Mouse (Mus musculus) frontal cortex, postnatal 25 days (tissue): ENCODE results near the gene Stat6.

Experiments used
- DNase-seq, 2 experiments: peaks; one replicate each; pipeline ENCODE4 v3.0.0; 2022; ENCODE audit warnings: low spot score in 2 of 2

Gene Stat6

GRCm38 (mm10) chr10:127642772-127643552, at the start of gene Stat6:
Gene Stat6 (plus strand): TSS chr10:127642986.
- DNase-seq: no peak

- DNase-seq: no peak
Observed at GRCm38 (mm10) chr10:127594405-127594804, 48.4 kb upstream of the Stat6 start.

- DNase-seq: no peak
Observed at GRCm38 (mm10) chr10:127594930-127595715, 47.7 kb upstream of the Stat6 start.

GRCm38 (mm10) chr10:127596321-127596941, 46.4 kb upstream of the Stat6 start:
- no peak for DNase-seq

- DNase-seq: no peak
Observed at GRCm38 (mm10) chr10:127597311-127597901, 45.4 kb upstream of the Stat6 start.

DNA sequence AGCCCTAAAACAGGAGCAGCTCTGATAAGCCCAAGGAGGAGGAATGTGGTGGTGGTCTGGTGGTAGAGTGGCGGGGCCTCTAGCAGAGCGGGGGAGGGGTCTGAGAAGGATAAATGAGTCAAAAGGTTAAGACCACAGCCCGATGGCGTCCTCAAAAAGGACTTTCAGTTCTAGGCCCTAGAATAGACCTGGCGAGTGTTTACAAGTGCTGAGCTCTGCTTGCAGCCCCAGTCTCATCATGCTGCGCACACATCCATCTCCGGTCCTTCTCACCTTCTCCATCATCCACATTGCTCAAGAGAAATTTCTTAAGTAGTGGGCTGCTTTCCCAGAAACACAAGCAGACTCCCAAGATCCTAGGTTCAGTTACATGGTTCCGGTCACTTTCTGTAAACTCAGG, 44.2 kb upstream of the Stat6 start:
- no peak for DNase-seq

DNA sequence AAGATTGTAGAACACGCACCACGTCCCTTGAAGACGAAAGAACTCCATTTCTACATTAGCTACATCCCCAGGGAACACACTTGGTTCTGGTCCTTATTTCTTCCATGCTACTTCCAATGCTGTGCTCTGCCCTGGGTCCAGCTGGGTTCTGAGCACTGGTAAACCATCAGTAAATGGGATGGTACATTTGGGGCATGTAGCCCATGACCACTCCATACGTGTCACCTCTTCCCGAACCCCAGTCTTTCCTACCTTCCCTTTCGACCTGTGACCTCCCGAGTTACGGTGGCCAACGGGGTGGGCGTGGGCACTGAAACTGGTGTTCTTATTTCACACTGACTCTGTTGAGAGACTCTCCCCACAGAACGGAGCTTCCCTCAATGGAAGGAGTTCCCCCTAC, 43.5 kb upstream of the Stat6 start:
- DNase-seq: no peak

DNA sequence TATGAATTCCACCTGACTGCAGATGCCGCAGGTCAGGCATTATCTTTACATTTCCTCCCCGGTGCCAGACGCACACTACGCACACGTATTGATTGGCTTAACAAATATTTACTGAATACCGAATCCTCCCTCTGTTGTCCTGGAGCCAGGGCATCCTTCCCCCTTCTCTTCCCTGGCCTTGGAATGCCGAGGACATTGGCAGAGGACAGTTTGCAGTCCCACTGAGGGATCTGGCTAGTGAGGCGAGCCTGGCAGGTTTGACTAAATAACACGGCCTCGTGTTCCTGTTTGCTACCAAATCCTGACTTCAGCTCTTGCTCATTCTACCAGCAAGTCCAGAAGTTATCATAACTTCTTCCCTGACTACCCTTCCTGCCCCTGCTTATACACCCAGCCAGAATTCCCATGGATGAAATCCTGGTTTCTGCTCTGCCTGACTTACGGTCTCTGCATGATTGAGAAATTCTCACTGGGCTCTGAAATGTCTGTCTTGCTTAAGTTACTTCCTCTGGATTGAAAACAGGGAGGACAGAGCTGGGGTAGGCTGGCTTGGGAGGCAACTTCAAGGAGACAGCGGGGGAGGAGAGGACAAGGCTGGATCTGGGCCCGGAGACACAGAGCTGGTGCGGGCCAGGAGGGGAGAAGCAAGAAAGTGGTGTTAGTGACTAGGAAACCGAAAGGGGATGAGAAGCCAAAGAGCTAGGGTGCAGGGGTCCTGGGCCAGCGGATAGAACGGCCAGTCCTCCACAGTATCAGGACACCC, 42.8 kb upstream of the Stat6 start:
- no peak for DNase-seq

DNA sequence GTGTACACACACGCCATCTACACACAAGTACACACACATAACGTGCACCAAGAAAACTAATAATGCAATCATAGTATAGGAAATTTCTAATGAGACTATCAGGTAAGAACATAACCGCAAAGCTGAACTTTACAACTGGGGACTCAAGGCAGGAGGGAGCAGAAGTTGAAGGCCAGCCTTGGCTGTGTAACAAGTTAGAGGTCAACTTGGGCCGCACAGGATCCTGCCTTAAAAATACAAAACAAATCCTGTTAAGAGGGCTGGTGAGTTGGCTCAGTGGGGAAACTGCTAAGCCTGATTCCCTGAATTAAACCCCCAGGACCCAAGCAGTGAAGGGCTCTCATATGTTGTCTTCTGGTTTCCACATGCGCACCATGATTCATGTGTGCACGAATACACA, 40.6 kb upstream of the Stat6 start:
- no peak for DNase-seq

DNA sequence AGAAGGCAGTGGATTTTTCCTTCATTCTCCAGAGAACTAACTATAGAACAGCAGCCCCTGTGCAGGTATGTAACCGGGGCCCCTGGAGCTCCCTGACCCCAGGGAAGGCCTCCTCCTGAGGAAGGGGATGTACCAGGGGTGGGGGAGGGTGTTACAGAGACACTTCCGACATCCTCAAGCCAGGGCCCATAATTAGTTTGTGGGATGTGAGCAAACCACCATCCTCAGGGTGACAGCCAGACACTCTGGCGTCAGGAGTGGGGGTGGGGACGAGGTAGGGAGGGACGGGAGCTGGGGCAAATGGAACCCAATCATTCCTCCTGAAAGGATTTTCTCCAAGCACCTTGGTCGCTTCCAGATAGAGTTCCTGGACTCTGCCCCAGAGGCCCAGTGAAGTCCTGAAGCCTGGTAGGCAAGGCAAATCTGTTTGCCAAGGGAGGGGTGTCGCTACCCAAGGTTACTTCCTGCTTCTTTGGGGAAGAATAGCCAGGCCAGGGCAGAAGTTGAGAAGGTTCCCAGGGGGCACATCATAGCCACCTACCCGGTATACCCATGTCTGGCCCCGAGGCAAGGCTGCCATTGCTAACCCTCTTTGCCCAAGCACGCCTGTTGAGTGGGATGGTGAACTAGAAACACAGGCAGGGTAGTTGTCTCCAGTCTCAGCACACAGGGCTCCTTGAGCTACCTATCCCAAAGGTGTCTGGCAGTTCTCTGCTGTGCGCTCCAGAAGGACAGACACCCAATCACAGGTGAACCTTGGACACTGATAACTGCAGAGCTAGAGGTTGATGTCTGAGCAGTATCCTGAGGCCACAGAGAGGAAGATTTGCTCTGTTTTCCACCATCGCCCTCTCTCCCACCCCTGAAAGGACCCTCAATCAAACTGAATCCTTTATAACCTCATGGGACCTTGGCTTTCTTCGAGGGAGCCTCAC, 39.1 kb upstream of the Stat6 start:
- no peak for DNase-seq

DNA sequence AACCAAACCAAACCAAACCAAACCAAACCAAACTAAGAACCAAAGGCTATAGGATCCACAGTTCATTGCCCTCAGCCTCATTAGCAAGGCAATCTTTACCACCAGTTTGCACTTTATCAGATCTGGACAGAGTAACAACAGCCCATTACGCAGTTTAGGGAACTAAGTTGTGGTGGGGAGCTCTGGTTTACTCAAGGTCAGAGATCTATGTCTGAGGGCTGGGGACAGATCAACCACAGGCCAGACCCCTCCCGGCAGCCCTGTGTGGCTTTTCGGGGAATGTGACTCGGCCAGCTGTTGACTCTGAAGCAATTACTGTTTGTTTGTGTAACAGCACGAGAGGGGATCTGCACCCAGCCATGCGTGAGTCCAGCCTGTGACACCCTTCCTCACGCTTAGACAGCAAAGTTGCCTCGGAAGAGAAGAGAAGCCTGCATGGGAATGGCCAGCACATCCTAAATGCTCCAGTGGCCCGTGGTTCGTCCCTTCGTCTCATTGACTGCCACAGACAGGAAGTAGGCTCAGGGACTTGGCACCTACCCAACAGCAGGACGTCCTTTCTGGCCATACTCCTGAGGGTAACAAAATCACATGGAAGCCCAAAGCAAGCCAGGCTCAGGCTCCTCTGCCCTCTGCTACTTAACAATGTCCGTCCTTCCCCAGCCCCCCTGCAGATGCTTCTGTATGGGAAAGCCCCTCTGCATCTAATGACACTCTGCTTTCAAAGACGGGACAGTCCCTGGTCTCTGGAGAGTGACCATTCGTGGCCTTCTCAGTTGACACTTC, 38.1 kb upstream of the Stat6 start:
- DNase-seq: no peak

GRCm38 (mm10) chr10:127605251-127605547, 37.6 kb upstream of the Stat6 start:
- no peak for DNase-seq

DNA sequence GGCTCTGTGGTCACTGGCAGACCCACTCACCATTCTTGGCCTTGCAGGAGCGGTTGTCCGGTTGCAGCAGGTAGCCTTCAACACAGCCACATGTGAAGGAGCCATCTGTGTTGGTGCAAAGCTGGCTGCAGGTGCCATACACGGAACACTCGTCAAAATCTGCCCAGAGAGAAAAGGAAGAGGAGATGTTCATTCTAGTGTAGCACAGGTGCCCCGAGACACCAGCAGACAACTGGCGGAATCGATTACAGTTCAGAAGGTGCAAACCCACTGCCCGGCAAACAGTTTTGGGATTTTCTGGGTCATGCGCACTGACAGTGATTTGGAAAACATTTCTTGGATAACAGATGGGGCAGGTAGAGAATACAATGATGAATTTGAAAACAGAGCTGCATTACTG, 37.0 kb upstream of the Stat6 start:
- no peak for DNase-seq

DNA sequence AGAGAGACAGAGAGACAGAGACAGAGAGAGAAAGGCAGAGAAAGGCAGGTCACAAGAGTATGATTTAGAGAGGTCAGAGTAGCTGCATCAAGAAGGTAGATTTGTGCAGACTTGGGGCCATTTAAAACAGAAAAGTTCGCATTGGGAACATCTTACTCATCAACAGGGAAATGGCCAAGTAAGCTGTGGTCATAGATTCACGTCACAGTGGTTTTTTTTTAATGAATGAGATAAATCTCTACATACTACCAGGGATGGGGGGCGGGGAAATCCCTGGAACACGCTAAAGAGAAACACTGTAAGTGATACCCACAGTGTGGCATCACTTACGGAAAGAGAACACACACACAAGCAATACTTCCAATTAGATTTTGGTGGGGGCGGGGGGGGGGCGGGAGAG, 35.7 kb upstream of the Stat6 start:
- DNase-seq: no peak

DNA sequence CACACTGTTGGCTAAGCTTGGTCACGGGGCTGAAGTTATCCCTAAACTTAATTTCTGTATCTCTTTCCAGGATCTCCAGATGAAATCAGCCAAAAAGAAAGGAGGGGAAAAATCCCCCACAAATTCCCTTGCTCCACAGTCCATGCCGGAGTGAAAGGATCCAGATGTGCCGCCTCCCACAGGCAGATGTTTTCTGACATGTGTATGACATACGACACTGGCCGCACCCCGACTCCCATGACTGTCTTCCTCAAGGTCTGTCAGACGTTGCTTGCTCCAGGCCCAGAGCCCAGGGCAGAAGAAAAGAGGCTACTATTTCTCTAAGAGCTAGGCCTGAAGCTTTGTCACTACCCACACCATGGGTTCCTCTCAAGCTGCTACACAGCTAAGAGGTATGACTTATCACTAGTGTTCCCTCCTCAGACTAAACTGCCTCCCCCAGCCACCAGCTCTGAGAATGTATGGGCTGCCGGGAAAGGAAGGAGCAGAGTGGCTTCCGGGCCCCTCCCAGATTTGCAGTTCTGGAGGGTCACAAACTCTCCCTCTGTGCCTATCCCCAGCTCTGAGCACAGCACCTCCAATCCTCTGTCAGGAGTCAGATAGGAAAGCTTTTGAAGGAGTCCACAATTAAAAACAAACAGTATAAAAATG, 33.2 kb upstream of the Stat6 start:
- DNase-seq: no peak

DNA sequence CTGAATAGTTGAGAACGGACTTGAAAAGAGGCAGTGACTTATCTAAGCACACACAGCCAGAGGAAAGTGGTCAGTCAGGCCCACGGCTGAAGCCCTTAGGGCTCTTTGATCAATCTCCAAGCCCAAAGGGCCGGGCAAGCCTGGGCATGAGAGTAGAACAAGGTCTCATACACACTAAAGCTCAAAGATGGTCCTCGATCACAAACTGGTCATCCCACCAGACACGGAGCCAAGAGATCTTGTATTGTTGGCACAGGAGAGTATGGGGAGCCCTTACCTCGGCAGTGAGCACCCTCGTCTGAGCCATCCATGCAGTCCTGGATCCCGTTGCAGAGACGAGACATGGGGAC, 32.7 kb upstream of the Stat6 start:
- no peak for DNase-seq

GRCm38 (mm10) chr10:127612079-127612775, 30.6 kb upstream of the Stat6 start:
- DNase-seq: no peak

GRCm38 (mm10) chr10:127614236-127615033, 28.4 kb upstream of the Stat6 start:
- DNase-seq: no peak
